Mouse (Mus musculus): ENCODE data around the gene 6430628N08Rik. TPM values are rescaled to one million over a fixed set of nuclear protein-coding genes. Genes with fewer than 3 reads are reported as not detected.

6430628N08Rik gene
- total RNA-seq (2021) = not detected

GRCm38 (mm10) chr4:115890553-115890952 is at the start of gene 6430628N08Rik:
Gene 6430628N08Rik (plus strand): TSS chr4:115890665.
- intact Hi-C loops (cut with DNase I) = no loop called here
- no peak for DNase-seq (ENCODE audit: low spot score)

GRCm38 (mm10) chr4:115840842-115841241 is 49.6 kb upstream of the 6430628N08Rik start:
- intact Hi-C loops (cut with DNase I) = loop anchor here (5.0 kb wide), 1 partner anchor 104 kb away; the partner anchor contains the start of gene Efcab14
- DNase-seq (ENCODE audit: low spot score) = no peak

- no peak for DNase-seq (ENCODE audit: low spot score)
- intact Hi-C loops (cut with DNase I) = no loop called here
Measured at GRCm38 (mm10) chr4:115846656-115847055, 43.8 kb upstream of the 6430628N08Rik start.

- intact Hi-C loops (cut with DNase I) = no loop called here
- no peak for DNase-seq (ENCODE audit: low spot score)
Measured at GRCm38 (mm10) chr4:115847377-115847776, 43.1 kb upstream of the 6430628N08Rik start.

GRCm38 (mm10) chr4:115848083-115848482 is 42.4 kb upstream of the 6430628N08Rik start:
- DNase-seq (ENCODE audit: low spot score) = no peak
- intact Hi-C loops (cut with DNase I) = no loop called here

- no peak for DNase-seq (ENCODE audit: low spot score)
- intact Hi-C loops (cut with DNase I) = no loop called here
Measured at GRCm38 (mm10) chr4:115848990-115849677, 41.3 kb upstream of the 6430628N08Rik start.

GRCm38 (mm10) chr4:115850111-115850510 is 40.4 kb upstream of the 6430628N08Rik start:
- intact Hi-C loops (cut with DNase I) = no loop called here

GRCm38 (mm10) chr4:115850631-115851030 is 39.8 kb upstream of the 6430628N08Rik start:
- DNase-seq (ENCODE audit: low spot score) = no peak
- intact Hi-C loops (cut with DNase I) = no loop called here

More at GRCm38 (mm10) chr4:115850111-115850510, 40.4 kb upstream of the 6430628N08Rik start:
- DNase-seq (ENCODE audit: low spot score) = no peak

GRCm38 (mm10) chr4:115851569-115851968 is 38.9 kb upstream of the 6430628N08Rik start:
- DNase-seq (ENCODE audit: low spot score) = no peak
- intact Hi-C loops (cut with DNase I) = no loop called here

- no peak for DNase-seq (ENCODE audit: low spot score)
- intact Hi-C loops (cut with DNase I) = no loop called here
Measured at GRCm38 (mm10) chr4:115855100-115855499, 35.4 kb upstream of the 6430628N08Rik start.

GRCm38 (mm10) chr4:115855609-115856008 is 34.9 kb upstream of the 6430628N08Rik start:
- DNase-seq (ENCODE audit: low spot score) = no peak
- intact Hi-C loops (cut with DNase I) = no loop called here

- DNase-seq (ENCODE audit: low spot score) = no peak
- intact Hi-C loops (cut with DNase I) = no loop called here
Measured at GRCm38 (mm10) chr4:115856282-115856681, 34.2 kb upstream of the 6430628N08Rik start.

GRCm38 (mm10) chr4:115857293-115857883 is 33.1 kb upstream of the 6430628N08Rik start:
- intact Hi-C loops (cut with DNase I) = no loop called here
- DNase-seq (ENCODE audit: low spot score) = no peak

GRCm38 (mm10) chr4:115863352-115863751 is 27.1 kb upstream of the 6430628N08Rik start:
- no peak for DNase-seq (ENCODE audit: low spot score)
- intact Hi-C loops (cut with DNase I) = no loop called here

- no peak for DNase-seq (ENCODE audit: low spot score)
- intact Hi-C loops (cut with DNase I) = no loop called here
Measured at GRCm38 (mm10) chr4:115863880-115864279, 26.6 kb upstream of the 6430628N08Rik start.

- intact Hi-C loops (cut with DNase I) = no loop called here
- no peak for DNase-seq (ENCODE audit: low spot score)
Measured at GRCm38 (mm10) chr4:115869512-115870210, 20.8 kb upstream of the 6430628N08Rik start.

GRCm38 (mm10) chr4:115873231-115873630 is 17.2 kb upstream of the 6430628N08Rik start:
- intact Hi-C loops (cut with DNase I) = no loop called here
- no peak for DNase-seq (ENCODE audit: low spot score)

GRCm38 (mm10) chr4:115878216-115878678 is 12.2 kb upstream of the 6430628N08Rik start:
- intact Hi-C loops (cut with DNase I) = no loop called here
- DNase-seq (ENCODE audit: low spot score) = no peak

- intact Hi-C loops (cut with DNase I) = no loop called here
Measured at GRCm38 (mm10) chr4:115878828-115879227, 11.6 kb upstream of the 6430628N08Rik start.

GRCm38 (mm10) chr4:115881183-115881582 is 9.3 kb upstream of the 6430628N08Rik start:
- intact Hi-C loops (cut with DNase I) = no loop called here
- DNase-seq (ENCODE audit: low spot score) = no peak

More at GRCm38 (mm10) chr4:115878828-115879227, 11.6 kb upstream of the 6430628N08Rik start:
- DNase-seq (ENCODE audit: low spot score) = no peak

GRCm38 (mm10) chr4:115882195-115882594 is 8.3 kb upstream of the 6430628N08Rik start:
- DNase-seq (ENCODE audit: low spot score) = no peak
- intact Hi-C loops (cut with DNase I) = no loop called here
